Mouse (Mus musculus) left cerebral cortex, postnatal 25 days (tissue): ENCODE measurements around the gene Hoxa11. TPM values are rescaled to one million over a fixed set of nuclear protein-coding genes. Genes with fewer than 3 reads are reported as not detected.

Experiments
- DNase-seq, 2 experiments: peaks; one replicate each; pipeline ENCODE4 v3.0.0; 2022; ENCODE audit warnings: low spot score in 2 of 2, mixed read lengths in 1 of 2
- intact Hi-C: fragments of 180-260 bp; cut with DNase I; formaldehyde crosslinking; loops from one replicate; pipeline ENCODE4 v1.15.1; 2025
- total RNA-seq, 2 experiments: library from RNA; stranded (reverse); gene quantifications; 2 replicates each; pipeline ENCODE4 v1.2.3; 2021

Hoxa11 gene
- total RNA-seq, 2 experiments from 2014 or later: not detected

GRCm38 (mm10) chr6:52266666-52266985 lies 21.0 kb upstream of the Hoxa11 start:
- DNase-seq: no peak
- intact Hi-C loops: no loop called here

- DNase-seq: no peak
- intact Hi-C loops: no loop called here
Measured at GRCm38 (mm10) chr6:52265913-52266665, 20.5 kb upstream of the Hoxa11 start.

DNA sequence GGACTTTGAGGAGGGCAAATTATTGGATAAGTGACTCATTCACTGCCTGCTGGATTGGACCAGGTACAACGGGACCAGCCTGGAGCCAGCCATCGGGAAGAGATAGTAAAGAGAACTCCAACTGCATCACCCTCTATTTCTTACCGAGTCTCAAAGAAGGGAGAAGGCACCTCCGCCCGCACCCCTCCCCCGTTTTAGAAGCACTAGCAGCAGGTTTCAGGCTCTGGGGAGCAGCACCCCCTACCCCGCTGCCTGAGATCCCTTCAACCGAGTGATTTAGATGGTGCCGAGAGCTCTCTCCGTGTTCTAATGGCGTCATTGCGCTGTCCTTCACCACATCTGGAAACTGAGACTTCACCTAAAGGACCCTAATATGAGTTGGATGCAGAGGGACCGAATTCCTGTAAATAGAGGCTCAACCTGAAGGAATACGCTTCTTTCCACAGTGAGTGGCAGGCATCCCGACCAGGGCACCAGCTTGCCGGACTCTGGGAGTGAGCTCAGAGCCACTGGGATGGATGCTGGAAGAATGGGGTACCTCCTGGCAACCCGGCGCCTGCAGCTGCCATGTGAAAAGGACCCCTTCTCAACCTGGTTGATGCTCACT lies 19.8 kb upstream of the Hoxa11 start:
- intact Hi-C loops: no loop called here

GRCm38 (mm10) chr6:52264106-52264790 lies 18.6 kb upstream of the Hoxa11 start:
- intact Hi-C loops: no loop called here
- no peak for DNase-seq

More for the DNA sequence above, 19.8 kb upstream of the Hoxa11 start:
- no peak for DNase-seq

- intact Hi-C loops: no loop called here
Measured at GRCm38 (mm10) chr6:52263321-52263585, 17.6 kb upstream of the Hoxa11 start.

DNA sequence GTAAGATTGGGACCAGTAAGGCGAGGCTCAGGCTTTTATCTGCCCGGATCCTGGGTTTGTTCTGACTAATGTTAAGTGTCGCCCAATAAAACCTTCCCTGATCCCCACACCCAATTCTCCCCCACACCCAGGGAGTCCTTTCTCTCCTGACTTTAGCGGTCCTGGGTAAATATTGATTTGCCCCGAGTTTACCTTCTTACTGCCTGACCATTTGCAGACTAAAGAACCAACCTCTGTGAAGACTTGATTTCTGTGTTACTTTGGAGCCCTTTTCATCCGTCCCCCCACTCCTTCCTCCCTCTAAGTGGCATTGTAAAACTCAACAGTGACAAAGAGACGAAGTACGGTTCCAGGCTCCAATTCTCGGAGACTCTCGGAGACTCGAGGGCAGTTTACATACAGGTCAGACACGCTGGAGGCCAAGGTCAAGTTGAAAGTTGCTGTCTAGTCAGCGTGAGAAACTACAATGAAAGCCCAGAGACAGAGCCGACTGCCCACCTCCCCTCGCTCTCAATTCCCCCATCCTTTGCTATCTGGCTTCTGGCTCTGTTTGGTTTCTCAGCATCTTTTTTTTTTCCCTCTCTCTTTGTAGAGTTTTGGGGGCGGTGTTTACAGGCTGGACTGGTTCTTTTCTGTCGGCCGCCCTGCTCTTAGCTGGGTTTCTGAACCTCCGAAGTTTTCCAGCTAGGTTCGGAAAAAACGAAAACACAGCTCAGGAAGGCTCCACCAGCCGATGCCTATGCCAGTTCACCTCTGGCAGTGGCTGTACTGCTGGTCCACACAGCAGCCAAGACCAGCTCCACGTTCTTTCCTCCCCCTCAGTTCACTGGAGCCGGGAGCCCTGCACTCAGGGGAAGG lies 17.1 kb upstream of the Hoxa11 start:
- intact Hi-C loops: no loop called here
- DNase-seq: no peak

More at GRCm38 (mm10) chr6:52263321-52263585, 17.6 kb upstream of the Hoxa11 start:
- no peak for DNase-seq

GRCm38 (mm10) chr6:52261751-52262462 lies 16.3 kb upstream of the Hoxa11 start:
- intact Hi-C loops: no loop called here
- DNase-seq: no peak

DNA sequence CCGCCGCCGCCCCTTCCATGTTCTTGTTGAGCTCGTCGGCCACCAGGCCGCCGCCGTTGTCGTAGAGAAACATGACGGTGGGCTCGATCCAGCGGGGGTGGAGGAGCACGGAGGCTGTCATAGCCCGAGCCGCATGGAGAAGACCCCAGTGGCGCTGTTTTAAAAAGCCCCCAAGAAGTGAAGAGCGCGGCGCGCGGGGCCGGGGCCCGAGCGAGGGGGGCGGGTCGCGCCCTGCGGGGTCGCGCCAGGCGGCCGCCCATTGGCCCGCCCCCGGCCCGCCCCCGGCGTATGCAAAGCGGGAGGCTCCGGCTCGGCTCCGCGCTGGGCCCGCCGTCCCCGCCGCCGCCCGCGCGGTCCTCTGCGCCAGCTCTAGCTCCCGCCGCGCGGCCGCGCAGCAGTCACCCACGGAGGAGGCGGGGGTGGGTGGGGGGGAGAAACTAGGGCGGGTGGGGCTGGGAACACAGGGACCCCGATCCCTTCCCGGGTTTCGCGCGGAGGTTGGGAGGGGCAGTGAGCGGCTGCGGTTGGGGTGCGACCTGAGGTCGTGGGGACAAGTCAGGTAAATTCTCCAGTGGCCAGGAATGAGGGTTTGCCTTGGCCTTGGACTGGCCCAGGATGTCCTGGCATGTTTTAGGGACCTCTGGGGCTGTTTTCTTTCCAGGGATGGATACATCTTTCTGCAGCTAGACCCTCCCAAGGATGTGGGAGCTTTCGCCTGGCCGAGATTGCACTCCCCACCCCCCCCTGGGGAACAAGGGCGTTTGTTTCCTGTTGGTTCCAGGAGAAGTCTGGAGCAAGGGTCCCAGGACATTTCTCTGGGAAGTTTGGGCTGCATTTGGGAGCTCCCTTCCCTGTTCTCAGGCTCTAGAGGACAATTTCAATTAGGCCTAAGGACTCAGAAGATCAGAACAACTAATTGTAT lies 15.3 kb upstream of the Hoxa11 start, which contains the start of gene Hoxa13:
Gene Hoxa13 (minus strand): TSS at position 227 of the 922 bp plus-strand sequence.
- intact Hi-C loops: no loop called here
- DNase-seq: no peak

- intact Hi-C loops: loop anchor here (5.0 kb wide), 5 partner anchors 98 to 1083 kb away; partner anchors contain the start of gene Hoxa2
- DNase-seq: no peak
Measured at GRCm38 (mm10) chr6:52259811-52260261, 14.2 kb upstream of the Hoxa11 start.

- DNase-seq: no peak
- intact Hi-C loops: loop anchor here (5.0 kb wide), 5 partner anchors 97 to 1082 kb away; partner anchors contain the start of gene Hoxa2
Measured at GRCm38 (mm10) chr6:52259081-52259790, 13.6 kb upstream of the Hoxa11 start.

- intact Hi-C loops: loop anchor here (2.0 to 5.0 kb wide), 6 partner anchors 95 to 1080 kb away; partner anchors contain the start of gene Hoxa2
- DNase-seq: peak; percentile 64 to 70
Measured at GRCm38 (mm10) chr6:52256956-52257355, 11.3 kb upstream of the Hoxa11 start.

DNA sequence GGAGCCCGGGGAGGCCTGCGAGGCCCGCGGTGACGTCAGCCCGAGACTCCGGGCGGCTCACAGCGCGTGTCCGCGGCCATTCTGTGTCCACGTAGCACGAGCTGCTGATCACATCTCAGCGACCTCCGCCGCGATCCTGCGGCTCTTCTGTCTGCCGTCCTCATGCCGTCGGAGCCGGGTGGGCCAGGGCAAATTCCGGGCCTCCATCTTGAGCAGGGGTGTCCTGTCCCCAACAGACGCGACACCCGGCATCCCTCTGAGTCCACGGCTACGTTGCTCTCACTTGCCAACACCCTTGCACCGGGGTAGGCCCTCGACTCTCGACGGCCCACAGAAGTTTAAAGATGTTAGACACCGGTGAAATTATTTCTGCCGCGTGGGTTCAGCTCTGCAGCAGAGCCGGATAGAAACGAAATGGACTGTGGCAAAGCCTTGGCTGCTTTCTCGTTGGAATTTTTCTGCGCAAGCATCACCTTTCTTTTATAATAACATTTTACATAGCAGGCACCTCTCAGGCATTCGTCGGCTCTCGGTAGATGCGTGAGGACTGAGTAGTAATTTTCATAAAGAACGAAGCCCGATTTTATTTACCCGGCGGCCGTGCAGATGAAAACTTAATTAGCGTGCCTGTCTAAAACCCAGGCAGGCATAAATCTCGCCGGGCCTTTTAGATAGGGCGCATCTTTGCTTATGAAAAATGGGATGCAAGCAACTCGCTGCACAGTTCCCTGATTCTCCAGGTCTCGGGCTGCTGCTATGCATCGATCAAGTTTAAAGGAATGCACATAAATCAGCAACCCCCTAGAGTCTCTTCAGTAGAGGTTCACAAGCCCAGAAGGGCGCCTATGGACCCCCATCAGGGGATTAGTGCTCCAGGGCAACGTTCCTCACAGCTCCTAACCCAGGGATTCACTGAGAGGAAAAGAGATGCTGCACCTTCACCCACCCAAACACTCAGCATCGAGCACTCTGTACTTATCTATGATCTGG lies 8.2 kb upstream of the Hoxa11 start:
- intact Hi-C loops: no loop called here
- no peak for DNase-seq

DNA sequence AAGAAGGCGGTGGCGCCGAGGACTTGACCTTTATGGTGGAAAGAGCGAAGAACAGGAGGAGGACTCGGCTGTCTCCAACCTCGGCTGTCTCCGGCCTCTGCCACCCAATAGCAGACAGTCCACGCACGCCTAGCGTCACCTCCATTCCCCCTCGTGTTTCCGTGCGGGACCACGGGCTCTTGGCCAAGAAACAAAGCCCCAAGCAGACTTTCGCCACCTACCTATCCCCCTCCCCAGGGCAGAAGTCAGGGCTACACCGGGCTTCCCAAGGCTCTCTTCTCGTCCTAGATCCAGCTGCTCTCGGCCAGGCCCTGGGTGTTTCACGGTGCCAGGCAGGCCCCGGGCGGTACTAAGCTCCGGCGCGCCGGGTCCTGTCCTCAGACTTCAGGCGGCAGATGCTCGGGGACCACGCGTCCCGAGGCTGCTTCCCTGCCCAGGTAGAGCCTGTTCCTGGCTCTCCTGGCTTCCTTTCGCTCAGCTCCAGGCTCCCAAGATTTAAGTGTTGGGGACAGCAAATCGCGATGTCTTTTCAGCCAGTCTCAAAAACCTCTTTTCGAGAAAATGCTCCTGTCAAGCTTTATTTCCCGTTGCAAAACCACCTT lies 7.3 kb upstream of the Hoxa11 start:
- intact Hi-C loops: no loop called here
- no peak for DNase-seq

GRCm38 (mm10) chr6:52252016-52252774 lies 6.6 kb upstream of the Hoxa11 start:
- intact Hi-C loops: no loop called here
- DNase-seq: no peak

GRCm38 (mm10) chr6:52251177-52251879 lies 5.7 kb upstream of the Hoxa11 start:
- DNase-seq: no peak
- intact Hi-C loops: no loop called here
